Mouse (Mus musculus) granulocyte monocyte progenitor cell, adult 5-6 weeks (primary cell): ENCODE data around the gene Btg2. TPM values are rescaled to one million over a fixed set of nuclear protein-coding genes. Genes with fewer than 3 reads are reported as not detected.

Experiments
- ATAC-seq: replicated peaks from 2 replicates; pipeline ENCODE4 v1.8.0; 2016; ENCODE audit warnings: mild to moderate bottlenecking, moderate TSS enrichment, inconsistent platforms; ENCODE audit not compliant: poor library complexity, severe bottlenecking
- total RNA-seq, 2 experiments: library from RNA; stranded (forward) in 1 of 2; stranded (reverse) in 1 of 2; fragments of 200-712, 200-1000 nt in 1 of 2; fragments of >200 nt in 1 of 2; fragmentation: Nextera tagmentation in 1 of 2; gene quantifications; 2 replicates each; pipeline ENCODE4 v1.2.3; 2014 to 2017

Btg2 gene
- total RNA-seq, 2 experiments from 2014 or later, result 13.5 to 31.3 TPM

DNA sequence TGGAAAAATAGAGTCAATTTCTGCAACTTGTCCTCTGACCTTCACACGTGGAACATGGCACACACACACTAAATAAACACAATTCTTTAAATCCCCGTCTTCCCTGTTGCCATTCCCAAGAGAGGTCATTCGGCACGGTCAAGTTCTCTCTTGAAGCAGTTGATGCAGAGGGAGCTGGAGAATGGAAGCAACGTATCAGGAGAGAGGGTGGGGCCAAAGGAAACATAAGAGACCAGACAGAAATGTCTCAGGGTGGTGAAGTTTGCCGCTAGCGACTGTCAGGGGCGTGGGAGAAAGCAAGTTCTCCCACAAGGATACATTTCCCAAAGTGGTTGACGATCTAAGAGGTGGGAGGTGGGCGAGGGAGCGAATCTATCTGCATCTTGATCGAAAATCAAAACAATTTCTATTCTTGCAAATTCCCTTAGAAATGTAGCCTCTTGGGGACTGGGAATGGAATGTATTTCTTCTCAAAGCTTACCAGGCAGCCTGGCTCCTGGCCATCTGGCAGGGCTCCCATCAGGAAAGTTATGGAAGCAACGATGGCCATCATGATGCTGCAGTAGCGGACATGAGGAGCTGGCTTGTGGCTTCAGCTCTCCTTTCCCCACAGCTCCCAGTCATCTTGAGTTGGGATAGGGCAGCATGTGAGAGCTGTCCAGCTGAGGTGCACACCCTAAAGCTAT, 50.6 kb downstream of the Btg2 start:
- no peak for ATAC-seq

DNA sequence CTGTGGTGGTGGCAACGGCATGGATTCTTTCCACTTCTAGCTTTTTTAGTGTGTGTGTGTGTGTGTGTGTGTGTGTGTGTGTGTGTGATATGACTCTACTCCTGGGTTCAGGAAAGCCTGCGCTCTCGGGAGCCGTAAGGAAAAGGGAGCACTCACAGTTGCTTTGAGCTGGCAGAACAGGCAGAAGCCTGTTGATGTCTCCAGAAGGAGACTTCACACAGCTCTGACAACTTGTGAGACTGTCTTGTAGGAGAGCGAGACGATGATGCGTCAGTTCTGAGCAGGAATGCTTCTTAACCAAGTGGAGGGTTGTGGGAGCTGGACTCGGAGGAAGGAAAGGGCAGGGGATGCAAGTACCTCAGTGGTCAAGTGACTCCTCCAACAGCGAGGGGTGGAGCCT, 52.2 kb downstream of the Btg2 start:
- no peak for ATAC-seq

DNA sequence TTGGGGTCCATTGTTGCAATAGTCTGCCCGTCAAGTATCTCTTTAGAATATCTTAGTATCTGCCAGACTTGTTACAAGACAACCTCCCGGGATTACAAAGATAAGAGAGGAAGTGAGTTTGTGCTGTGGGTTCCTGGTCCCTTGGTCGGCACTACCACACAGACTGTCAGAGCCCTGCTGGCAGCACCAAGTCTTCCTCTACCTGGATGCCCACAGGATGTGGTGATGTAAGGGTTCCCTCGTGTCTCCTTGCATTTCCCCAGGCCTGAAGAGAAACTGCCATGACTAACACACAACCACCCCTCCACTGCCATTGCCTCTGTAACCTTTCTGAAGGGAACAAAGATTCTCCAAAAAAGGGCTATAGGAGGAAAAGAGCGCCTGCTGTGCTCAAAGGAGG, 52.9 kb downstream of the Btg2 start:
- ATAC-seq, result peak; percentile 81

Other genes starting within 250 kb of the Btg2 start
- 1.2 TPM in 1 of 2 replicates, not detected in the other for gene Optc, start 171.1 kb downstream of the Btg2 start, total RNA-seq (2014; fragmentation: Nextera tagmentation)
- gene Optc, start 171.1 kb downstream of the Btg2 start, total RNA-seq (2017), result not detected in 2 replicates
- gene Prelp, start 157.7 kb downstream of the Btg2 start, total RNA-seq (2014; fragmentation: Nextera tagmentation), result not detected in 2 replicates
- gene Prelp, start 157.7 kb downstream of the Btg2 start, total RNA-seq (2017), result not detected in 2 replicates
- not detected in 2 replicates for gene Fmod, start 41.9 kb downstream of the Btg2 start, total RNA-seq (2014; fragmentation: Nextera tagmentation)
- gene Fmod, start 41.9 kb downstream of the Btg2 start, total RNA-seq (2017), result not detected in 2 replicates
- gene Chit1, start 32.1 kb upstream of the Btg2 start, total RNA-seq (2014; fragmentation: Nextera tagmentation), result 0.62 and 1.7 TPM in 2 replicates
- gene Chit1, start 32.1 kb upstream of the Btg2 start, total RNA-seq (2017), result 0.22 and 0.82 TPM in 2 replicates
- not detected in 2 replicates for gene Chil1, start 103.1 kb upstream of the Btg2 start, total RNA-seq (2014; fragmentation: Nextera tagmentation)
- 4.7 and 6.3 TPM in 2 replicates for gene Chil1, start 103.1 kb upstream of the Btg2 start, total RNA-seq (2017)
- not detected in 2 replicates for gene Mybph, start 114.3 kb upstream of the Btg2 start, total RNA-seq (2014; fragmentation: Nextera tagmentation)
- gene Mybph, start 114.3 kb upstream of the Btg2 start, total RNA-seq (2017), result not detected in 2 replicates
- not detected in 2 replicates for gene Adora1, start 156.3 kb upstream of the Btg2 start, total RNA-seq (2014; fragmentation: Nextera tagmentation)
- gene Adora1, start 156.3 kb upstream of the Btg2 start, total RNA-seq (2017), result not detected in 2 replicates
- gene Myog, start 210.9 kb upstream of the Btg2 start, total RNA-seq (2014; fragmentation: Nextera tagmentation), result not detected in 2 replicates
- not detected in 2 replicates for gene Myog, start 210.9 kb upstream of the Btg2 start, total RNA-seq (2017)